Mouse (Mus musculus) bone marrow macrophage, adult 2 months (primary cell): ENCODE results near the gene Tmprss4. TPM values are rescaled to one million over a fixed set of nuclear protein-coding genes. Genes with fewer than 3 reads are reported as not detected.

Source experiments
- H3K27ac ChIP-seq: 2 replicates; pipeline ENCODE4 v1.5.1; 2012; ENCODE audit warnings: low read depth, low read length; ENCODE audit not compliant: insufficient read depth
- H3K4me1 ChIP-seq: 2 replicates; pipeline ENCODE4 v1.6.1; 2012; ENCODE audit warnings: low read length; ENCODE audit not compliant: control insufficient read depth, insufficient read depth
- H3K4me3 ChIP-seq: 2 replicates; pipeline ENCODE4 v1.5.1; 2012; ENCODE audit warnings: mild to moderate bottlenecking, low read length, moderate library complexity; ENCODE audit not compliant: insufficient read depth
- CTCF ChIP-seq: IDR thresholded peaks from 2 replicates; pipeline ENCODE4 v1.5.1; 2012; ENCODE audit warnings: low read depth, mild to moderate bottlenecking, low read length, moderate library complexity
- POLR2A ChIP-seq: IDR thresholded peaks from 2 replicates; pipeline ENCODE4 v1.6.1; 2012; ENCODE audit warnings: mild to moderate bottlenecking, low read depth, low read length, borderline replicate concordance
- polyA plus RNA-seq: library from polyadenylated mRNA; stranded (reverse); fragments of >200 nt; gene quantifications from 2 replicates; pipeline ENCODE4 v1.2.4, GENCODE M21; 2012; ENCODE audit not compliant: missing spikeins, insufficient read depth, insufficient read length

Gene Tmprss4
- polyA plus RNA-seq, 1 experiment, result 2.0 TPM

DNA sequence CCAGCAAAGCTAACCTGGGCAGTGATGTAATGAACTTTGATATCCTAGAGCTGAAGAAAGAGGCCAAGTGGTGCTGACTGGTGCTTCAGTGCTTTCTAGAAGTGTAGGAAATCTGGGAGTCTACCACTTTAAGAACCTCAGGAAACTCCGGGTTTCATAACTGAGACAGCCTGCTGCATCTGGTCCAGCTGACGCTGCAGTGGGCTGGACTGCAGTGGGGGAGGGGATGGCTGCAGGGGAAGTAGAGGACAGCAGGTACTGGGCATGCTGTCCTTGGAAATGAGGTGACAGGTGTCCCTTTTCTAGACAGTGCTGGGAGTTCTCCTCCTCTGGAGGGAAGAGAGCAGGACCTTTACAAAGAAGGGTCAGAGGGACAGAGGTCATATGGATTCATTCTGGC lies 22.1 kb downstream of the Tmprss4 start, which contains the start of gene BC049352:
BC049352 (plus strand) TSS at position 238 of the 400 bp plus-strand sequence.
- Histone ChIP-seq H3K4me1 (peaks cover 13% of the 10 kb centered on the region), H3K4me3 (no peak within 1 kb of the TSS), H3K27ac (no peak within 1 kb of the TSS)
- TF ChIP-seq CTCF (no peak), POLR2A (no peak)

DNA sequence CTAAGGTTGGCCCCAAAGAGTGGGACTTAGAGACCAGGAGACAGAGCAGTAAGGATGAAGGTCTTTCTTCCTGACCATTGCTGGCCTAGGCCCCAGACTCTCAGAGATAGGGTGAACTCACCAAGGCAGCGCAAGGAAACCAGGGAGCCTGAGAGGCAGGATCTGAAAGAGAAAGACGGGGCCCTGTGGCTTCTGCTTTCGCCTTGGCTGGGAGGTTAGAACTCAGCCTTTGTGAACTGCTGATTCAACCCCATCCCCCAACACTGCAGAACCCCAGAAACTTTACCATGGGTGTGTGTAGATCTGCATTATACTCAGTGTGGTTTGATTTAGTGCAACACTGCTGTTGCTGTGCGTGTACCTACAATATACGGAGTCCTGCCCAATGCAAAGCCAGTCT lies 24.6 kb downstream of the Tmprss4 start:
- H3K27ac ChIP-seq, result no peak overlapping the region
- TF ChIP-seq POLR2A, result no peak
- no peak for TF ChIP-seq CTCF
- H3K4me3 ChIP-seq, result no peak overlapping the region
- peaks cover 13% of the 10 kb centered on the region for H3K4me1 ChIP-seq

DNA sequence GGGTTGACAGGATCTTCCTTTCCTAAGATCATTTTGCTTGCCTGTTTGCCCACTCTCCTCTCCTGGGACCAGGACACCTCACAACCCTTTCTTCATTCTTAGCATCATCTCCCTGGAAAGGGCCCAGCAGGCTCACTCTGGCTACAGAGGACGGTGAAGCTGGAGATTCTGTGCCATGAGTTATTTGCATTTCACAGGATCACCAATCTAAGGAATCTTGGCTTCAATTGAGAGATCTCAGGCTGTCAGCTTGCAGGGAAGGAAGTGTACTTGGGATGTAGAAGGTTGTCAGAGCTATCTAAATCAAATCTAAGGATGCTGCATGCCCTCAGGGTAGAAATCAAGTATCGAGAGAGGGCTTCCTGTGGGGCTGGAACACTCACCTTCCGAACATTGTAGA lies 30.4 kb downstream of the Tmprss4 start:
- Histone ChIP-seq H3K4me1 (no peaks in the 10 kb centered on the region), H3K27ac (no peak overlapping the region), H3K4me3 (no peak overlapping the region)
- TF ChIP-seq CTCF, result no peak
- TF ChIP-seq POLR2A, result no peak

- Histone ChIP-seq H3K27ac (no peak overlapping the region), H3K4me1 (no peaks in the 10 kb centered on the region), H3K4me3 (no peak overlapping the region)
- TF ChIP-seq POLR2A, result no peak
- TF ChIP-seq CTCF, result no peak
These were observed 32.8 kb downstream of the Tmprss4 start for GRCm38 (mm10) chr9:45171073-45171610.

GRCm38 (mm10) chr9:45170150-45170549 lies 33.7 kb downstream of the Tmprss4 start:
- no peak overlapping the region for H3K27ac ChIP-seq
- TF ChIP-seq POLR2A (no peak), CTCF (no peak)
- no peak overlapping the region for H3K4me3 ChIP-seq
- H3K4me1 ChIP-seq, result no peaks in the 10 kb centered on the region

GRCm38 (mm10) chr9:45167903-45168302 lies 36.0 kb downstream of the Tmprss4 start:
- no peak for TF ChIP-seq POLR2A
- no peak for TF ChIP-seq CTCF
- no peak overlapping the region for H3K27ac ChIP-seq

GRCm38 (mm10) chr9:45153361-45153760 lies 50.5 kb downstream of the Tmprss4 start:
- Histone ChIP-seq H3K27ac (no peak overlapping the region), H3K4me3 (no peak overlapping the region), H3K4me1 (no peaks in the 10 kb centered on the region)
- no peak for TF ChIP-seq POLR2A
- TF ChIP-seq CTCF, result no peak

More at GRCm38 (mm10) chr9:45167903-45168302, 36.0 kb downstream of the Tmprss4 start:
- Histone ChIP-seq H3K4me1 (no peaks in the 10 kb centered on the region), H3K4me3 (no peak overlapping the region)

DNA sequence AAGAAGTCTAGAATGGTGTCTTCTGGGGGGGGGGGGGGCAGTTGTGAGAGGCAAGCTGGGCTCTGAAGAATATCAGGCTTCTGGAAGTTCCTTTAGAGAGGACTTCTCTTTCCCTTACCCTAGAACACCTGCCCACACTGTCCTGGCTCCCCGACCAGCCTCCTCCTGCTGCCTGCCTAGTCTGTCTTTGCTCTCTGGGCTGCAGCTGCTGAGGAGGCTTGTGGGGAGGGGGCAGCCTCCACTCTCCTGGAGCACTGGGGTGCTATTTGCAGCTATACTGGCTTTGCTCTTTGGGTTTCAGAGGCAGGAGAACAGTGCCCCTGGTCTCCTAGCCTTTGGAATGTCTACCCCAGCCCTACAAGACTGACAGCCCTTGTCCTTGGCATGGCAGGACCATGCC lies 53.0 kb downstream of the Tmprss4 start:
- no peak overlapping the region for H3K4me3 ChIP-seq
- TF ChIP-seq POLR2A (no peak), CTCF (no peak)
- H3K4me1 ChIP-seq, result no peaks in the 10 kb centered on the region
- no peak overlapping the region for H3K27ac ChIP-seq

GRCm38 (mm10) chr9:45146267-45146597 lies 57.7 kb downstream of the Tmprss4 start:
- H3K27ac ChIP-seq, result no peak overlapping the region
- no peaks in the 10 kb centered on the region for H3K4me1 ChIP-seq
- no peak overlapping the region for H3K4me3 ChIP-seq
- no peak for TF ChIP-seq POLR2A
- peak; percentile 88 for TF ChIP-seq CTCF

- TF ChIP-seq CTCF (no peak), POLR2A (no peak)
- H3K4me1 ChIP-seq, result no peaks in the 10 kb centered on the region
- H3K4me3 ChIP-seq, result no peak overlapping the region
- no peak overlapping the region for H3K27ac ChIP-seq
These were observed 58.2 kb downstream of the Tmprss4 start for GRCm38 (mm10) chr9:45145533-45146266.

GRCm38 (mm10) chr9:45142686-45143085 lies 61.2 kb downstream of the Tmprss4 start:
- H3K27ac ChIP-seq, result no peak overlapping the region
- no peak for TF ChIP-seq POLR2A
- no peak for TF ChIP-seq CTCF
- H3K4me1 ChIP-seq, result no peaks in the 10 kb centered on the region
- H3K4me3 ChIP-seq, result no peak overlapping the region
